Mouse (Mus musculus) CH12.LX (cell line): ENCODE measurements around the gene G430095P16Rik. TPM values are rescaled to one million over a fixed set of nuclear protein-coding genes. Genes with fewer than 3 reads are reported as not detected.

Source experiments
- DNase-seq: peaks from one replicate; pipeline ENCODE4 v3.0.0-alpha.2; 2013; ENCODE audit errors: extremely low read depth
- H3K27ac ChIP-seq: 2 replicates; pipeline ENCODE4 v1.5.1; 2012; ENCODE audit warnings: low read depth, mild to moderate bottlenecking, control low read depth, moderate library complexity; ENCODE audit not compliant: insufficient read depth
- H3K27me3 ChIP-seq: replicated peaks from 2 replicates; pipeline ENCODE3; 2012; ENCODE audit warnings: inconsistent platforms
- H3K36me3 ChIP-seq, 2 experiments: replicated peaks in 1 of 2; 2 replicates each; pipeline versions ENCODE3 to v1.6.1; 2012; ENCODE audit warnings: inconsistent platforms in 1 of 2, low read length in 1 of 2, mild to moderate bottlenecking in 1 of 2, mixed read lengths in 1 of 2, moderate library complexity in 1 of 2; ENCODE audit not compliant: control insufficient read depth in 1 of 2, insufficient read depth in 1 of 2
- H3K4me1 ChIP-seq, 2 experiments: 2 replicates each; pipeline ENCODE4 v1.6.1; 2012; ENCODE audit warnings: inconsistent platforms in 1 of 2, moderate library complexity in 1 of 2; ENCODE audit not compliant: insufficient read depth in 2 of 2, control insufficient read depth in 1 of 2
- H3K4me2 ChIP-seq: 2 replicates; pipeline ENCODE4 v1.6.1; 2012; ENCODE audit warnings: low read depth, mild to moderate bottlenecking, control low read depth; ENCODE audit not compliant: poor library complexity, insufficient read depth, severe bottlenecking
- H3K4me3 ChIP-seq, 3 experiments: fragments of 150-350 bp in 1 of 3; sonication (generic) in 1 of 3; replicated peaks in 1 of 3; 2 replicates each; pipeline versions ENCODE3 to v1.5.1; 2011 to 2012; ENCODE audit warnings: low read depth in 2 of 3, low read length in 2 of 3, mild to moderate bottlenecking in 2 of 3, moderate library complexity in 2 of 3, control low read depth in 1 of 3, improper control_type of control experiment in 1 of 3, inconsistent platforms in 1 of 3, mixed read lengths in 1 of 3; ENCODE audit not compliant: poor library complexity in 1 of 3
- H3K79me2 ChIP-seq: replicated peaks from 2 replicates; pipeline ENCODE4 v1.6.1; 2012; ENCODE audit warnings: mild to moderate bottlenecking, moderate library complexity; ENCODE audit not compliant: control insufficient read depth, poor library complexity, insufficient read depth, severe bottlenecking; ENCODE audit errors: extremely low read depth
- H3K9ac ChIP-seq: 2 replicates; pipeline ENCODE4 v1.6.1; 2012; ENCODE audit warnings: low read depth, mild to moderate bottlenecking, control low read depth, moderate library complexity; ENCODE audit not compliant: insufficient read depth
- H3K9me3 ChIP-seq: replicated peaks from 2 replicates; pipeline ENCODE3; 2012; ENCODE audit warnings: low read length, inconsistent platforms, mixed read lengths
- BHLHE40 ChIP-seq: IDR thresholded peaks from 2 replicates; pipeline ENCODE4 v1.6.1; 2011; ENCODE audit warnings: mild to moderate bottlenecking, low read depth, low read length, improper control_type of control experiment
- CHD1 ChIP-seq: IDR thresholded peaks from 2 replicates; pipeline ENCODE4 v1.6.1; 2012; ENCODE audit warnings: low read depth, low read length, improper control_type of control experiment, inconsistent platforms
- CHD2 ChIP-seq: IDR thresholded peaks from 2 replicates; pipeline ENCODE4 v1.6.1; 2011; ENCODE audit warnings: low read length, improper control_type of control experiment
- ELF1 ChIP-seq: IDR thresholded peaks from 2 replicates; pipeline ENCODE4 v1.6.1; 2014; ENCODE audit warnings: low read depth, mild to moderate bottlenecking, inconsistent platforms, low read length, improper control_type of control experiment
- HCFC1 ChIP-seq: IDR thresholded peaks from 2 replicates; pipeline ENCODE4 v1.6.1; 2012; ENCODE audit warnings: low read depth, mild to moderate bottlenecking, inconsistent platforms, low read length, improper control_type of control experiment
- IRF4 ChIP-seq: IDR thresholded peaks from 2 replicates; pipeline ENCODE4 v1.6.1; 2014; ENCODE audit warnings: low read depth, mild to moderate bottlenecking, inconsistent platforms, low read length, improper control_type of control experiment
- JUN ChIP-seq: IDR thresholded peaks from 2 replicates; pipeline ENCODE4 v1.6.1; 2011; ENCODE audit warnings: low read depth, mild to moderate bottlenecking, low read length, improper control_type of control experiment, moderate library complexity; ENCODE audit not compliant: insufficient read depth
- JUND ChIP-seq: conservative IDR thresholded peaks from 2 replicates; pipeline ENCODE4 v1.6.1; 2011; ENCODE audit warnings: low read depth, low read length, improper control_type of control experiment
- MAFK ChIP-seq: IDR thresholded peaks from 2 replicates; pipeline ENCODE4 v1.6.1; 2011; ENCODE audit warnings: low read length, improper control_type of control experiment; ENCODE audit not compliant: insufficient replicate concordance
- MAX ChIP-seq: IDR thresholded peaks from 2 replicates; pipeline ENCODE4 v1.6.1; 2011; ENCODE audit warnings: low read length, improper control_type of control experiment
- MAZ ChIP-seq: IDR thresholded peaks from 2 replicates; pipeline ENCODE4 v1.6.1; 2012; ENCODE audit warnings: low read depth, mild to moderate bottlenecking, inconsistent platforms, low read length, improper control_type of control experiment, moderate library complexity
- MEF2A ChIP-seq: IDR thresholded peaks from 2 replicates; pipeline ENCODE4 v1.6.1; 2014; ENCODE audit warnings: low read depth, mild to moderate bottlenecking, inconsistent platforms, low read length, improper control_type of control experiment, borderline replicate concordance
- NELFE ChIP-seq: IDR thresholded peaks from 2 replicates; pipeline ENCODE4 v1.6.1; 2011; ENCODE audit warnings: low read depth, low read length, improper control_type of control experiment
- NRF1 ChIP-seq: IDR thresholded peaks from 2 replicates; pipeline ENCODE4 v1.6.1; 2014; ENCODE audit warnings: low read depth, mild to moderate bottlenecking, inconsistent platforms, low read length, improper control_type of control experiment, moderate library complexity
- PAX5 ChIP-seq: IDR thresholded peaks from 2 replicates; pipeline ENCODE4 v1.6.1; 2012; ENCODE audit warnings: low read length, inconsistent platforms, mixed read lengths
- POLR2A ChIP-seq: IDR thresholded peaks from 2 replicates; pipeline ENCODE4 v1.6.1; 2011; ENCODE audit warnings: low read depth, mild to moderate bottlenecking, improper control_type of control experiment, low read length
- POLR2AphosphoS2 ChIP-seq: IDR thresholded peaks from 2 replicates; pipeline ENCODE4 v1.6.1; 2011; ENCODE audit warnings: low read depth, low read length, improper control_type of control experiment
- RAD21 ChIP-seq: IDR thresholded peaks from 2 replicates; pipeline ENCODE4 v1.6.1; 2011; ENCODE audit warnings: low read depth, mild to moderate bottlenecking, low read length, improper control_type of control experiment, moderate library complexity
- RCOR1 ChIP-seq: conservative IDR thresholded peaks from 2 replicates; pipeline ENCODE4 v1.6.1; 2012; ENCODE audit warnings: low read depth, mild to moderate bottlenecking, inconsistent platforms, low read length, improper control_type of control experiment
- SIN3A ChIP-seq: IDR thresholded peaks from 2 replicates; pipeline ENCODE4 v1.6.1; 2012; ENCODE audit warnings: low read length, improper control_type of control experiment, inconsistent platforms
- SMC3 ChIP-seq: IDR thresholded peaks from 2 replicates; pipeline ENCODE4 v1.6.1; 2011; ENCODE audit warnings: low read depth, low read length, improper control_type of control experiment
- TBP ChIP-seq: conservative IDR thresholded peaks from 2 replicates; pipeline ENCODE4 v1.6.1; 2011; ENCODE audit warnings: low read depth, low read length, improper control_type of control experiment
- ZC3H11A ChIP-seq: IDR thresholded peaks from 2 replicates; pipeline ENCODE4 v1.6.1; 2012; ENCODE audit warnings: low read depth, mild to moderate bottlenecking, inconsistent platforms, low read length, improper control_type of control experiment
- ZNF384 ChIP-seq: IDR thresholded peaks from 2 replicates; pipeline ENCODE4 v1.6.1; 2012; ENCODE audit warnings: low read depth, low read length, improper control_type of control experiment, inconsistent platforms
- dilution Hi-C: fragments of 300-500 bp; cut with MboI; formaldehyde crosslinking; loops from 2 replicates; pipeline ENCODE4 v1.14.3; 2020; ENCODE audit warnings: low sequenced_read_pairs; ENCODE audit not compliant: extremely low pct_unique_long_range_greater_than_20kb, extremely low pct_ligation_motif_present
- in situ Hi-C: fragments of 300-500 bp; cut with MboI; formaldehyde crosslinking; loops from 3 replicates; pipeline ENCODE4 v1.14.3; 2019; ENCODE audit warnings: low sequenced_read_pairs, low pct_ligation_motif_present, low pct_unique_long_range_greater_than_20kb, mixed read lengths
- polyA plus RNA-seq: library from polyadenylated mRNA; unstranded; fragments of >175 nt; gene quantifications from 2 replicates; pipeline ENCODE4 v1.2.1, GENCODE M21; 2012; ENCODE audit warnings: low read depth; ENCODE audit not compliant: insufficient read length
- total RNA-seq, 2 experiments: library from RNA; depleted of rRNA; stranded (reverse); fragments of 300-350 nt in 1 of 2; fragments of >200 nt in 1 of 2; gene quantifications; 2 replicates each; pipeline ENCODE4 v1.2.3; 2012 to 2014

The G430095P16Rik gene
- total and polyA plus RNA-seq, 3 experiments = 0.17 TPM; not detected in 2

DNA sequence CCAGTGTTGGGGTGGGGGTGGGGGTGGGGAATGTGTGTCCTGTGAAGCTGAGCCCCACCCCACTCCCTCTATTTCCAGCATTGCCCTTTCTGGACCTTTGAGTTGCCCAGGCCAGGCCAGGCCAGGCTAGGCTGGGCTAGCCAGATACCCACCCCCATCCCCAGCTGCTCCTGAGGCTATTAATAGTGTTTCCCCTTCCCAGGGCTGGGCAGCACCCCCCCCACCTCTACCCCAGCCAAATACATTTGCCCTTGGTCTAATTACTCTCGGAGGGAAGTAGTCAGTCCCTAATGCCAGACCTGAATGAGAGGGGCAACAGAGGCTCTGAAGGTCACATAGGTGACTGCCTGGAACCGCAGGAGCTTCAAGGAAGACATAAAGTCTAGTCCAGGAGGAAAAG is 12.8 kb downstream of the G430095P16Rik start:
- no peak for DNase-seq
- Histone ChIP-seq H3K4me2 (no peak overlapping the region), H3K36me3 (no peaks in the 10 kb centered on the region), H3K4me3 (no peak overlapping the region), H3K9ac (no peak overlapping the region), H3K9me3 (no peaks in the 10 kb centered on the region), H3K4me1 (peaks cover 3 to 23% of the 10 kb centered on the region in 2 experiments), H3K27me3 (peaks cover 88% of the 10 kb centered on the region), H3K79me2 (no peaks in the 10 kb centered on the region), H3K27ac (no peak overlapping the region)
- in situ Hi-C loops = loop anchor here (5.0 kb wide), 1 partner anchor 72 kb away; no protein-coding TSS in a partner anchor
- dilution Hi-C loops = no loop called here
- TF ChIP-seq SMC3 (no peak), POLR2A (no peak), CHD1 (no peak), ZNF384 (no peak), TBP (no peak), ELF1 (no peak), HCFC1 (no peak), PAX5 (no peak), CHD2 (no peak), BHLHE40 (no peak), NRF1 (no peak), MAFK (no peak), MEF2A (no peak), JUN (no peak)

DNA sequence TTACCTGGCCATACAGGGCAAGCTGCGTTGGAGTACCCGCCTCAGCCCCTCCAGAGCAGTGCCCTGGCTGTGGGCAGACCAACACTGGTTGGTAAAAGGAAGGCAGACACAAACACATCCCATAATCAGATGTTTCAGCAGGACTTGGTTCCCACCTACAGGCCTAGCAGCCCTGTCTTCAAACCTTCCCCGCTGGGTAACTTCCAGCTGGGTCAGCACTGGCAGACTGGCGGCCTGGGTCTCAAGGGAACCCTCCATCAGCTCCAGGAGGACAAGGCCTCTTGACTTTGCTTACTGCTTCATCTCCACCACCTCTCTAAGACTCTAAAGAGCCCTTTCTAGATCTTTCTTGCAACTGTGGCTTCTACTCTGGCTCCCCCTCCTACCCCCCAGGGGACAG is 13.7 kb downstream of the G430095P16Rik start:
- in situ Hi-C loops = loop anchor here (5.0 kb wide), 1 partner anchor 71 kb away; no protein-coding TSS in a partner anchor
- H3K9ac ChIP-seq = no peak overlapping the region

More for the DNA sequence above, 13.7 kb downstream of the G430095P16Rik start:
- peaks cover 3 to 23% of the 10 kb centered on the region in 2 experiments for H3K4me1 ChIP-seq
- no peak overlapping the region for H3K27ac ChIP-seq
- TF ChIP-seq NRF1 (no peak), NELFE (no peak), ZNF384 (no peak), ZC3H11A (no peak), JUND (no peak), RCOR1 (no peak), MAZ (no peak), PAX5 (no peak), POLR2AphosphoS2 (no peak), SIN3A (no peak), IRF4 (no peak), MAX (no peak), MAFK (no peak), CHD2 (no peak), RAD21 (no peak), POLR2A (no peak)
- no peak for DNase-seq
- H3K36me3 ChIP-seq = no peaks in the 10 kb centered on the region
- no peak overlapping the region for H3K4me2 ChIP-seq
- no peaks in the 10 kb centered on the region for H3K79me2 ChIP-seq
- H3K27me3 ChIP-seq = peaks cover 90% of the 10 kb centered on the region
- dilution Hi-C loops = no loop called here
- H3K4me3 ChIP-seq = no peak overlapping the region
- no peaks in the 10 kb centered on the region for H3K9me3 ChIP-seq
